Mouse (Mus musculus): Measurements from ENCODE around the gene Btbd35f27. TPM values are rescaled to one million over a fixed set of nuclear protein-coding genes. Genes with fewer than 3 reads are reported as not detected.
"Not testable (repeated sequence)": the region's sequence is repeated elsewhere in the genome, so short reads cannot be mapped to it uniquely, and the experiment has no call there.

Gene Btbd35f27
- not detected in 2 replicates for polyA plus RNA-seq (2015; fragmentation: Nextera tagmentation; extraction: Ambion mirVana)

DNA sequence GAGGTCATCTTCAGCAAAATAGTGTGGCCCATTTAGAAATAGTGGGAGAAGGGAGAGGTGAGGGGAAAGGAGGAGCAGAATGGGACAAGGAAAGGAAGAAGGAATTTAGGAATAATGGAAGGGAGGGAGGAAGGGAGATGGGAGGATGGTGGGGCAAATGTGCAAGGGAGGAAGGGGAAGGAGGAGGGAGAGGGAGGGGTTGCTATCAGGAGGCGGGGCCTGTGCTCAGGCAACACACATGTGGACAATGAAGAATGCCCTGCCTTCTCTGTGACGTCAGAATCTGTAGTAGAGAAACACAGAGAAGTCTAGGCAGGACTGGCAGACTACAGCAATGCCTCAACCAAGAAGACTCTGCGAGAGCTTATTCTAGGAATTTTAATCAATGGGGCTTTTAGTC, at the start of gene Btbd35f27:
Btbd35f27 (plus strand) TSS at position 301 of the 400 bp plus-strand sequence.
- WGBS, result 74% methylated on average over 2 of the region's 3 CpGs

More for the DNA sequence above, at the start of gene Btbd35f27:
- H3K9ac ChIP-seq; H3K4me1 ChIP-seq; H3K27ac ChIP-seq (replicated peaks); H3K9me3 ChIP-seq; H3K36me3 ChIP-seq; H3K27me3 ChIP-seq (replicated peaks); ATAC-seq (ENCODE audit: extremely low read depth, insufficient number of reproducible peaks, low FRiP score, low TSS enrichment); H3K4me3 ChIP-seq; H3K4me2 ChIP-seq: not testable (repeated sequence)

Other genes starting within 250 kb of the Btbd35f27 start
- not detected in 2 replicates for gene Btbd35f4, start 151.6 kb upstream of the Btbd35f27 start, polyA plus RNA-seq (2015; fragmentation: Nextera tagmentation; extraction: Ambion mirVana)

Measured in heart, embryonic 13.5 days (tissue).